Mouse (Mus musculus): ENCODE measurements around the gene Tbca. TPM values are rescaled to one million over a fixed set of nuclear protein-coding genes. Genes with fewer than 3 reads are reported as not detected.

Tbca gene
- 100 to 1,000 TPM in 1 of 2 experiments, 10 to 100 TPM in 1; 89.6 to 108 TPM for total RNA-seq (2023)

GRCm38 (mm10) chr13:94788771-94789649 lies at the start of gene Tbca:
Gene Tbca (plus strand): TSS chr13:94788910.

DNA sequence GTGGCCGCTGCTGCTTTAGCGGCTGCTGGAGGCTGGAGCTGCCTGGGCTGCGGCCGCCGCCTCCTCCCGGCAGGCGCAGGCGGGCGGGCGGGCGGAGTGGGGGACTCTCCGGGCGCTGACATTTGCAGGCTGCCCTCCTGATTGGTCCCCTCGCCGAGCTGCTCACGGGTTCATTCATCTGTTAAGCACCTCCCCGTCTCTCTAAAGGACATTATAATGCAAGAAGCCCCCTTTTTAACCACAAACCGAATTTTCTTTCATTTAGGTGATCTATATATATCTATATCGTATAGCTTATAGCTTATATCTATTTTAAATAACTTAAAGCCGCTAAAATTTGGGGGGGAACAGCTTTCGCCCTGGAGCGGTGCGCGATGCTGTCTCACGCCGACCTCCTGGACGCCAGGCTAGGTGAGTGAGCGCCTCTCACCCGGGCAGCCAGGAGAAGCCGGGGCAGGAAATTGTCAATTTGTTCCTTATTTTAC lies 86.7 kb downstream of the Tbca start, which contains the start of gene Otp:
Otp (plus strand) TSS at position 207 of the 485 bp plus-strand sequence.

Other genes with a start within 250 kb of the Tbca start
- gene Otp, start 86.7 kb downstream of the Tbca start, total RNA-seq (2023) = not detected
- 10 to 100 TPM in 1 of 2 experiments, 1 to 10 TPM in 1; 8.2 to 12.6 TPM for gene Wdr41, start 187.4 kb downstream of the Tbca start, total RNA-seq (2023)

Measured in B cell, adult 67 days (primary cell).